Mouse (Mus musculus) small intestine, adult 2 months (tissue): ENCODE results near the gene Tns3.

Experiments
- CTCF ChIP-seq: fragments of 200-500 bp; IDR thresholded peaks from 2 replicates; pipeline ENCODE4 v1.5.1; 2012; ENCODE audit warnings: low read depth, mild to moderate bottlenecking, control low read depth, inconsistent platforms, low read length, moderate library complexity, mixed read lengths; ENCODE audit not compliant: insufficient replicate concordance, insufficient read length; ENCODE audit errors: extremely low read depth
- POLR2A ChIP-seq: fragments of 200-500 bp; IDR thresholded peaks from 2 replicates; pipeline ENCODE4 v1.6.1; 2012; ENCODE audit warnings: low read depth, mild to moderate bottlenecking, control low read depth, inconsistent platforms, low read length, moderate library complexity

- TF ChIP-seq CTCF (no peak), POLR2A (no peak)
Measured at GRCm38 (mm10) chr11:8469537-8469936, 194.8 kb downstream of the Tns3 start.
